In genomic region chr15:96351432-96351831, GRCm38 (mm10) we compare ENCODE assay signal across 19 mouse cellular contexts.
"Had no signal": no experiment of that assay in that cellular context is flagged by ENCODE, and none has a peak within 500 bp of the region (broad histone marks: within the 10 kb centered on the region; RNA-seq: fewer than 3 reads in every experiment).

No protein-coding gene starts in this region.

- ATAC-seq: liver, postnatal 0 days had no signal

- H3K4me3 ChIP-seq: limb, embryonic 12.5 days; limb, embryonic 15.5 days; neural tube, embryonic 12.5 days; stomach, embryonic 15.5 days had no signal

- H3K27me3 ChIP-seq: limb, embryonic 12.5 days; limb, embryonic 15.5 days; neural tube, embryonic 12.5 days; stomach, embryonic 15.5 days had no signal

- H3K27ac ChIP-seq: limb, embryonic 12.5 days; limb, embryonic 15.5 days; liver, embryonic 14.5 days; neural tube, embryonic 12.5 days; stomach, embryonic 15.5 days had no signal

- H3K9ac ChIP-seq: limb, embryonic 12.5 days; limb, embryonic 15.5 days; liver, embryonic 14.5 days; liver, postnatal 0 days; neural tube, embryonic 12.5 days; stomach, embryonic 15.5 days had no signal

- H3K4me1 ChIP-seq: limb, embryonic 12.5 days; limb, embryonic 15.5 days; neural tube, embryonic 12.5 days; stomach, embryonic 15.5 days had no signal

- H3K9me3 ChIP-seq: limb, embryonic 12.5 days; limb, embryonic 15.5 days; neural tube, embryonic 12.5 days; stomach, embryonic 15.5 days had no signal

- H3K4me2 ChIP-seq: limb, embryonic 12.5 days; limb, embryonic 15.5 days; liver, embryonic 11.5 days; midbrain, embryonic 11.5 days; neural tube, embryonic 12.5 days; stomach, embryonic 15.5 days had no signal

- DNase-seq: kidney, adult 18-20 months; kidney, adult 9 months; kidney, postnatal 14 days; kidney, postnatal 4 days; left cerebral cortex, postnatal 4 days; liver, postnatal 0 days; lung, postnatal 14 days; midbrain, embryonic 14.5 days; retina, postnatal 1 day; right cerebral cortex, postnatal 25 days; spleen, adult 18-20 months; thymus, postnatal 25 days had no signal
